Mouse (Mus musculus): ENCODE data around the gene Gm10800. TPM values are rescaled to one million over a fixed set of nuclear protein-coding genes. Genes with fewer than 3 reads are reported as not detected.
"Not testable (repeated sequence)": the region's sequence is repeated elsewhere in the genome, so short reads cannot be mapped to it uniquely, and the experiment has no call there.

Gene Gm10800
- polyA plus RNA-seq (2016; fragmentation: Nextera tagmentation; extraction: Ambion mirVana) = 0.25 and 0.67 TPM in 2 replicates

DNA sequence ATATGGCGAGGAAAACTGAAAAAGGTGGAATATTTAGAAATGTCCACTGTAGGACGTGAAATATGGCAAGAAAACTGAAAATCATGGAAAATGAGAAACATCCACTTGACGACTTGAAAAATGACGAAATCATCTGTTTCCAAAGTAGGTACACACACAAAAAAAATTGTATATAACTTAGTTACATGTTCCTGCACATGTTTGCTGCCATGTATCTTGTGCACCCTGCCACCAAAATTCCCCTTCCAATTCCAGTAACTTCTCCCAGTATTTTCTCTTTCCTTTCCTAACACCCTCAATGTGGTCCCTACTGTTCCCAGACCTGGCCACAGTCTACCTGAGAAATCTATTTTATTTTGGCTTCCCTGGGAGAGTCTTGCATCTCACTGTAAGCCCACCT, at the start of gene Gm10800:
Gene Gm10800 (minus strand): TSS at position 101 of the 400 bp plus-strand sequence.
- WGBS = 78% methylated on average over 4 of the region's 4 CpGs
- H3K27ac ChIP-seq = not testable (repeated sequence)

GRCm38 (mm10) chr2:98697533-98697932, 30.4 kb upstream of the Gm10800 start:
- DNase-seq (ENCODE audit: low spot score) = no peak
- WGBS = 84% methylated on average over 1 of the region's 1 CpGs
- H3K36me3 ChIP-seq = no peaks in the 10 kb centered on the region
- H3K9me3 ChIP-seq = no peaks in the 10 kb centered on the region
- H3K4me3 ChIP-seq = no peak overlapping the region
- H3K27me3 ChIP-seq (ENCODE audit: insufficient read depth, poor library complexity, severe bottlenecking) = no peaks in the 10 kb centered on the region
- H3K27ac ChIP-seq = no peak overlapping the region
- H3K4me1 ChIP-seq = no peaks in the 10 kb centered on the region

More for the DNA sequence above, at the start of gene Gm10800:
- DNase-seq (ENCODE audit: low spot score); H3K27me3 ChIP-seq (ENCODE audit: insufficient read depth, poor library complexity, severe bottlenecking); H3K4me3 ChIP-seq; H3K9me3 ChIP-seq; H3K4me1 ChIP-seq; H3K36me3 ChIP-seq: not testable (repeated sequence)

- not testable (repeated sequence) for H3K27me3 ChIP-seq (ENCODE audit: insufficient read depth, poor library complexity, severe bottlenecking); H3K27ac ChIP-seq; H3K4me3 ChIP-seq; H3K4me1 ChIP-seq; H3K9me3 ChIP-seq; H3K36me3 ChIP-seq; DNase-seq (ENCODE audit: low spot score)
- WGBS = 78% methylated on average over 4 of the region's 5 CpGs
Observed at GRCm38 (mm10) chr2:98661937-98662336, 5.2 kb downstream of the Gm10800 start, which contains the start of gene Gm10801. Gm10801 (plus strand) TSS chr2:98662237.

Other genes with a start within 250 kb of the Gm10800 start
- not detected in 2 replicates for gene Gm10801, start 5.1 kb downstream of the Gm10800 start, polyA plus RNA-seq (2016; fragmentation: Nextera tagmentation; extraction: Ambion mirVana)

All from heart, embryonic 10.5 days (tissue).